Mouse (Mus musculus) fat pad, adult 2 months (tissue): ENCODE measurements around the gene Gm21103.
"Not testable (repeated sequence)": the region's sequence is repeated elsewhere in the genome, so short reads cannot be mapped to it uniquely, and the experiment has no call there.

Experiments
- DNase-seq: peaks from one replicate; pipeline ENCODE4 v3.0.0-alpha.2; 2011; ENCODE audit warnings: low read depth, low spot score; ENCODE audit errors: extremely low read depth

The Gm21103 gene

DNA sequence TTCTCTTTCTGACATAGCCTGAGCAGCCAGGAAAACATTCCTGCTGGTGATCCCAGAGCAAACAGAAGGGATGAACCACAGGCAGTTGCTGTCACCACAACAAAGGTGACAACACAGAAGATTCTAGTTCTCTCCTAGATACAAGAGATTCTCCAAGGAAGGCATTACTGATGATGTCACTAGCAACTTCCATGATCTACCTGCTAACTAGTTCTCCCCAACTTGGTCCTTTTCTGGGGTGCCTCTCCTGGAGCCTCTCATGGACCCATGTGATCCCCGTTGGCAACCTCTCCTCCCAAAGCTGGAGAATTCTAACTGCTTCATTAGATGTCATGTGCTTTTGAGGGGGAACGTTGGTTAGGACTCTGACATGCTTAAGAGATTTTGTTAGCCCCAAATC, at the start of gene Gm21103:
Gene Gm21103, minus strand, starts transcription at position 101 of the 400 bp plus-strand sequence.
- DNase-seq: not testable (repeated sequence)

DNA sequence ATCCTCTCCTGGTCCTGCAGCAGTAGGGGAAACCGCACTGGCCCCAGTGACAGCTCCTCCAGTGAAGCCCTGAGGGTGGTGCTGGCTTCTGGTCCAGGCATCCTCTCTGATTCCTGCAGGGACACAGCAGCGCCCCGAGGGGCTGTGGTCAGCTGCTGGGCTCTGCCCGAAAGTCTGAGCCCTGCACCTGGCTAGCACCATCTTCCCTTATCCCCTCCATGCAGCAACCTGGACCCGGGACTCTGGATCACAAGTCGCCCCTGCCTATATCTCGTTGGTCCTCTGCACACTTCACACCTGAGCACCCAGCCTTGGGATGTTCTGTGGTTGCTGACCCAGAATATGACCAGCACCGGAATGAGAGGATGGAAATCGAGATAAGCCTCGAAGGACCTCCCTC, 38.9 kb upstream of the Gm21103 start, which contains the start of gene Gm3618:
Gene Gm3618, minus strand, starts transcription at position 101 of the 400 bp plus-strand sequence.
- not testable (repeated sequence) for DNase-seq

DNA sequence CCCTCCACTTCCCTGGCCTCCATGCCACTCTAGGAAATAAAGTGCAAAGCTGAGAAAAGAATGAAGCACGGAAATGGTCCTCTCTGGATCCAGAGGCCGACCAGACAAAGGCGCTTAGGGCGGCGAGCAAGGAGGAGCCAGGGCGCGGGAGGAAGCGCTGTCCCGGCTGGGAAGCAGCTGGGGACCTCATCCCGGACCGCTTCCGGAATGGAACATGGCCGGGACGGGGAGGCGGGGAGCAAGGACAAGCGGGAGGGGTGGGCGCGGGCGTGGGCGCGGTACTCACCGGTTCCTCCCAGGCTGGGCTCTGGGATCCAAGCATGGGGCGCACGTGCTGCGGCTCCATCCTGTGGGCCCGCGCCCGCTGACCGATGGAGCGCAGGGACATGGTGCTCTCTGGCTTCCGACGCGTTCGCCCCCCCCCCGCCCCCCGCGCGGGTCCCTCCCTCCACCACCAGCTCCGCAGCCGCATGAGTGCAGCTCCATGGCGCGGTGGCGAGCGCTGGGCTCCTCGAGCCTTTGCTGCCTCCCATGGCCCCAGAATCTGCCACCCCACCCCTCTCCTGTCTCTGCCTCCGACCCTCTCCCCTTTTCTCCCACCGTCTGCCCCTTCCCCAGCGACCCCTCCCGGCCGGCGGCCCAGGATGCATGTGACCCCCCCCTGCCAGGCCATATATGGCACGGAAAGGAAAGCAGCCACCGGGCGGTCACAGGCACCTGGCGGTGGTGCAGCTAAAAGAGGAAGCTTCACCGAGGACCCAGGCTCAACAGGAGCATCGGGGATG, 17.5 kb downstream of the Gm21103 start, which contains the start of gene Gm3411:
Gene Gm3411, minus strand, starts transcription at position 320 of the 785 bp plus-strand sequence.
- DNase-seq: not testable (repeated sequence)
